Mouse (Mus musculus) central nervous system, embryonic 18 days (tissue): ENCODE results near the gene Setd1b. TPM values are rescaled to one million over a fixed set of nuclear protein-coding genes. Genes with fewer than 3 reads are reported as not detected.

Experiments used
- polyA plus RNA-seq: library from polyadenylated mRNA; depleted of rRNA; stranded (reverse); fragments of >200 nt; gene quantifications from 2 replicates; pipeline ENCODE4 v1.2.3, GENCODE M21; 2012; rRNA removed

Setd1b gene
- polyA plus RNA-seq = 6.4 and 9.0 TPM in 2 replicates

GRCm38 (mm10) chr5:123142161-123143157 lies at the start of gene Setd1b:
TSS of gene Setd1b (plus strand) at chr5:123142193.

DNA sequence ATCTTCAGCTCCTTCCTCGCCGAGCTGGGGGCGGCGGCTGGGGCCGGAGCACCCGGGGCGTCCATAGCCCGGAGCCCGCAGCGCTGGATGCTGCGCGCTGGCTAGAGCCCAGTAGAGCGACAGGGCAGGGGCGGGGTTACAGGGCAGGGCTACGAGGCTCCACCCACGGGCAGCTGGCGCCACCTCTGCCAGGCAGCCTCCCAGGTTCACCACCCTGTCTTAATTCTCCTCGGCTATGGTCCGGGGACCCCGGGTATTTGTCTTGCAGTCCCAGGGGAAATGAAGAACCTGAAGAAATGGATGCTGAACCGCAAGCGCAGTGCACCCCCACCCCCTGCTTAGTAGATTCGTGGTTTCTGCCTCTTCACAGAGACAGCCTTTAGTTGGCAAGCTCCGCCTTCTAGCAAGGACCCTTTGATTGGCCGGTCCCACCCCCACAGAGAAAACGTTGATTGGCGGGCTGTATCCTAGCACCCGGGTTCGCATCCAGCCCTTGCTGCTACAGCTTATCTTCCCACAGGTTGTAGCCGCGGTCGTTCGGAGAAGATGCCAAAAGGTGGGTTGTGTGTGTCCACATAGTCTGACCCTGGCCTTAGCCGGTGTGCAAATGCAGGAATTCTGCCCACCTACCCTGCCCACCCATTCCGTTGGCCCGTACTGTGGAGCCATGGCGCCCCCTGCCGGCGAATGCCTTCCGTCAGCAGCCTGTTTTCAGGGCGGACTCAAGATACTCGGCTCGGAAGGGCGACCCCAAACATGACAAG lies 9.5 kb upstream of the Setd1b start, which contains the start of gene Rhof:
TSS of gene Rhof (minus strand) at position 385 of the 764 bp plus-strand sequence.

DNA sequence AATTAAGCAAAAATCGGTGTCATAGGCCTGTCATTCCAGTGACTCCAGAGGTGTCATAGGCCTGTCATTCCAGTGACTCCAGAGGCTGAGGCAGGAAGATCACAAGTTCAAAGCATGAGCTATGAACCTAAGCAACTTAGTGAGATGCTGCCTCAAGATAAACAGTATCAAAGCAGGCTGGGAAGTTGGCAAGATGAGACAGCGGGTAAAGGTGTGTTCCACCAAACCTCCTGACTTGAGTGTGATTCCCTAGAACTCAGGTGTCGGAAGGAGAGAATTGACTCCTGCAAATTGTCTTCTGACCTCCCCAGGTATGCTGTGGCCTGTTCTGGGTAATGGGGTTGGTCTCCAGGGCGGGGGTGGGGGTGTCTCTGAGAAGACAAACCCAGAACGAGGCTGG lies 27.3 kb downstream of the Setd1b start, which contains the start of gene Psmd9:
TSS of gene Psmd9 (plus strand) at position 130 of the 400 bp plus-strand sequence.

GRCm38 (mm10) chr5:123182651-123183050 lies 40.7 kb downstream of the Setd1b start, which contains the start of gene Hpd:
TSS of gene Hpd (minus strand) at chr5:123182727.

Other genes starting within 250 kb of the Setd1b start
- 87.7 and 99.5 TPM in 2 replicates for gene Kdm2b, start 152.4 kb upstream of the Setd1b start, polyA plus RNA-seq
- gene Orai1, start 127.1 kb upstream of the Setd1b start, polyA plus RNA-seq = 16.2 and 16.4 TPM in 2 replicates
- gene Morn3, start 95.2 kb upstream of the Setd1b start, polyA plus RNA-seq = 0.40 and 0.76 TPM in 2 replicates
- 19.3 and 22.3 TPM in 2 replicates for gene Tmem120b, start 73.8 kb upstream of the Setd1b start, polyA plus RNA-seq
- 30.7 and 35.4 TPM in 2 replicates for gene Rhof, start 9.5 kb upstream of the Setd1b start, polyA plus RNA-seq
- gene Psmd9, start 27.2 kb downstream of the Setd1b start, polyA plus RNA-seq = 40.6 and 40.7 TPM in 2 replicates
- gene Hpd, start 40.5 kb downstream of the Setd1b start, polyA plus RNA-seq = 0.04 TPM in 1 of 2 replicates, not detected in the other
- gene Wdr66, start 109.9 kb downstream of the Setd1b start, polyA plus RNA-seq = 3.4 and 3.9 TPM in 2 replicates
- gene Bcl7a, start 201.6 kb downstream of the Setd1b start, polyA plus RNA-seq = 33.4 and 41.3 TPM in 2 replicates